Mouse (Mus musculus) hindbrain, embryonic 16.5 days (tissue): ENCODE results near the gene Dtx3. TPM values are rescaled to one million over a fixed set of nuclear protein-coding genes. Genes with fewer than 3 reads are reported as not detected.
"Not testable (repeated sequence)": the region's sequence is repeated elsewhere in the genome, so short reads cannot be mapped to it uniquely, and the experiment has no call there.

ENCODE experiments used
- ATAC-seq: fragments of 200-750 bp; cut with Nextera tagmentation; 2 replicates; pipeline ENCODE4 v1.8.0; 2017; ENCODE audit warnings: moderate TSS enrichment, moderate library complexity
- H3K27ac ChIP-seq: fragments of 300-500 bp; sonication (generic); 2 replicates; pipeline ENCODE4 v1.5.1; 2014; ENCODE audit warnings: low read depth, mild to moderate bottlenecking, control low read depth, low read length, moderate library complexity
- H3K27me3 ChIP-seq: fragments of 300-500 bp; sonication (generic); replicated peaks from 2 replicates; pipeline ENCODE4 v1.6.1; 2014; ENCODE audit warnings: low read length; ENCODE audit not compliant: control insufficient read depth, insufficient read depth
- H3K36me3 ChIP-seq: fragments of 300-500 bp; sonication (generic); 2 replicates; pipeline ENCODE4 v1.6.1; 2014; ENCODE audit warnings: mild to moderate bottlenecking, low read length, moderate library complexity, mixed read lengths; ENCODE audit not compliant: control insufficient read depth, insufficient read depth
- H3K4me1 ChIP-seq: fragments of 300-500 bp; sonication (generic); 2 replicates; pipeline ENCODE4 v1.6.1; 2014; ENCODE audit warnings: low read depth, low read length; ENCODE audit not compliant: control insufficient read depth, insufficient read depth
- H3K4me2 ChIP-seq: fragments of 300-500 bp; sonication (generic); 2 replicates; pipeline ENCODE4 v1.6.1; 2014; ENCODE audit warnings: mild to moderate bottlenecking, low read length, control low read depth, moderate library complexity
- H3K4me3 ChIP-seq: fragments of 300-500 bp; sonication (generic); 2 replicates; pipeline ENCODE4 v1.5.1; 2014; ENCODE audit warnings: mild to moderate bottlenecking, low read length, control low read depth, moderate library complexity
- H3K9ac ChIP-seq: fragments of 300-500 bp; sonication (generic); 2 replicates; pipeline ENCODE4 v1.6.1; 2014; ENCODE audit warnings: low read depth, mild to moderate bottlenecking, control low read depth, low read length, moderate library complexity
- H3K9me3 ChIP-seq: fragments of 300-500 bp; sonication (generic); 2 replicates; pipeline ENCODE4 v1.6.1; 2014; ENCODE audit warnings: mild to moderate bottlenecking, low read length, moderate library complexity; ENCODE audit not compliant: control insufficient read depth
- WGBS: fragments of 180-500 bp; shearing (Covaris S2); extraction: QIAGEN DNeasy Blood & Tissue Kit; methylation state at CpG from one replicate; pipeline ENCODE4 v1.1.7; 2014; 5-methylcytosine and 5-hydroxymethylcytosine counted together
- polyA plus RNA-seq: library from polyadenylated mRNA; unstranded; fragments of >200 nt; fragmentation: Nextera tagmentation; extraction: Ambion mirVana; gene quantifications from 2 replicates; pipeline ENCODE4 v1.2.1, GENCODE M21; 2015

Dtx3 gene
- polyA plus RNA-seq, 1 experiment from 2014 or later = 213 TPM

- H3K36me3 ChIP-seq = no peaks in the 10 kb centered on the region
- no peak for ATAC-seq
Observed at GRCm38 (mm10) chr10:127160081-127160480, 35.4 kb downstream of the Dtx3 start.

DNA sequence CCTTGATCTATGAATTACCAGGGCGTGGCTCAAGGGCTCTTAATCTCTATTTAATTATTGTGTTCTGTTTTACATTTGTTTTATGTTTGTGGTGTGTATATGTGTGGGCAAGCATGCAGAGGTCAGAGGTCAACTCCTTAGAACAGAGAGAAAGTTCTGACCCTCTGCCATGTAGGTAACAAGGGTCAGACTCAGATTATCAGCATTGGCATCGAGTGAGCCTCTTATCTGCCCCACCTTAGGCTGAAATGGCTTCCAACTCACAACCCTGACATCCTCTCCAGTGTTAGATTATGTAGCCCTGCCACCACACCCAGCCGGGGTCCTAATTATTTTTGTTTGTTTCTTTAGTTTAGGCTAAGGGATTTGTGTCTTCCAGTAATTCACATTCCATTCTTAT lies 37.1 kb downstream of the Dtx3 start:
- 77% methylated on average over 3 of the region's 3 CpGs for WGBS
- Histone ChIP-seq H3K4me2 (no peak overlapping the region), H3K27me3 (peaks cover under 1% of the 10 kb centered on the region; the same call in 1 of the 2 replicates)

More at GRCm38 (mm10) chr10:127160081-127160480, 35.4 kb downstream of the Dtx3 start:
- H3K9me3 ChIP-seq = no peaks in the 10 kb centered on the region
- H3K9ac ChIP-seq = no peak overlapping the region
- no peak overlapping the region for H3K27ac ChIP-seq
- 81% methylated on average over 9 of the region's 9 CpGs for whole genome bisulfite sequencing
- H3K4me3 ChIP-seq = no peak overlapping the region
- no peak overlapping the region for H3K4me2 ChIP-seq
- H3K4me1 ChIP-seq = peaks cover 5% of the 10 kb centered on the region; the same call in 1 of the 2 replicates
- peaks cover 3% of the 10 kb centered on the region; the same call in 1 of the 2 replicates for H3K27me3 ChIP-seq

GRCm38 (mm10) chr10:127156511-127156910 lies 39.0 kb downstream of the Dtx3 start:
- H3K9me3 ChIP-seq = no peaks in the 10 kb centered on the region
- H3K9ac ChIP-seq = no peak overlapping the region
- H3K36me3 ChIP-seq = no peaks in the 10 kb centered on the region
- no peaks in the 10 kb centered on the region for H3K4me1 ChIP-seq
- no peak overlapping the region for H3K27ac ChIP-seq
- no peak overlapping the region for H3K4me2 ChIP-seq
- ATAC-seq = no peak
- H3K4me3 ChIP-seq = no peak overlapping the region
- H3K27me3 ChIP-seq = no peaks in the 10 kb centered on the region
- 93% methylated on average over 1 of the region's 1 CpGs for WGBS

More for the DNA sequence above, 37.1 kb downstream of the Dtx3 start:
- Histone ChIP-seq H3K9ac (no peak overlapping the region), H3K4me3 (no peak overlapping the region), H3K9me3 (no peaks in the 10 kb centered on the region), H3K36me3 (no peaks in the 10 kb centered on the region), H3K4me1 (no peaks in the 10 kb centered on the region), H3K27ac (no peak overlapping the region)
- ATAC-seq = no peak

DNA sequence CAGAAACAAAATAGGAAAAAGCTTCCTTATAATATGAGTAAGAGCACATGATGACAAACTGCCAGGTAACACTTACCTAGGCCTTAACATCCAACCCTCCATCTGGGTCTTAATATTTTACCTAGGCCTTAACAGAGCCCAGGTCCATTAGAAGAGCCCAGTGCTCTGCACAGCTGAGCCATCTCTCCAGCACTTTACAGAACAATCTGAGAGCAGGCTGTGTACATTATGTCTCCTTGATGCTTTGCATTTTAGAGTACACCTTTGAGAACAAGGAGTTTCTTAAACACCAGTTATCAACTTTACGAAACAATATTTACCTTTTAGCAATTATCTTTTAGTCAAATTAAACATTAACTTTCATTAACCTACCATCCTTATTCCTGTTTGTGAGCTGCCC lies 39.4 kb downstream of the Dtx3 start:
- H3K27me3 ChIP-seq = no peaks in the 10 kb centered on the region
- H3K4me3 ChIP-seq = no peak overlapping the region
- H3K36me3 ChIP-seq = no peaks in the 10 kb centered on the region
- H3K9ac ChIP-seq = no peak overlapping the region
- 100% methylated on average over 1 of the region's 1 CpGs for WGBS
- no peak for ATAC-seq
- no peaks in the 10 kb centered on the region for H3K9me3 ChIP-seq
- H3K4me1 ChIP-seq = no peaks in the 10 kb centered on the region
- no peak overlapping the region for H3K4me2 ChIP-seq
- H3K27ac ChIP-seq = no peak overlapping the region

DNA sequence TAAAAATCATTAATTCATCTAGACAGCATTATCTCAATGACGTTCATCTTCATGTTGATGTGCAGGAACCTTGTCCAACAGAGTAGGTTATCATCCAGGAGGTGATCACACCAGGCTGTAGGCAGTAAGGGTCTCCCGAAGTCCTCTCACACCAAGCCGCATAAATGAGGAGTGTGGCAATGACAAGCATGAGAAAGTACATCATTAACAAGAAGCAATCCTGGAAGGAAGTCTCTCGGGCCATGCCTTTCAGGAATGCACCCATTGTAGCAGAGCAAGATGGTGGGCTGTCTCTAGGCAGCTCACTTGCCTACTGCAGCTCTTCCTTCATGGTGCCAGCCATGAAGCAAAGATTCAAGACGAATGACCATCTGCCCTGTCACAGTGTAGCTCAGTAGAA lies 40.9 kb downstream of the Dtx3 start:
- no peaks in the 10 kb centered on the region for H3K4me1 ChIP-seq
- no peak overlapping the region for H3K27ac ChIP-seq
- no peaks in the 10 kb centered on the region for H3K9me3 ChIP-seq
- no peak overlapping the region for H3K4me3 ChIP-seq
- no peaks in the 10 kb centered on the region for H3K27me3 ChIP-seq
- no peaks in the 10 kb centered on the region for H3K36me3 ChIP-seq
- WGBS = 85% methylated on average over 5 of the region's 5 CpGs
- no peak for ATAC-seq
- no peak overlapping the region for H3K4me2 ChIP-seq
- H3K9ac ChIP-seq = no peak overlapping the region

DNA sequence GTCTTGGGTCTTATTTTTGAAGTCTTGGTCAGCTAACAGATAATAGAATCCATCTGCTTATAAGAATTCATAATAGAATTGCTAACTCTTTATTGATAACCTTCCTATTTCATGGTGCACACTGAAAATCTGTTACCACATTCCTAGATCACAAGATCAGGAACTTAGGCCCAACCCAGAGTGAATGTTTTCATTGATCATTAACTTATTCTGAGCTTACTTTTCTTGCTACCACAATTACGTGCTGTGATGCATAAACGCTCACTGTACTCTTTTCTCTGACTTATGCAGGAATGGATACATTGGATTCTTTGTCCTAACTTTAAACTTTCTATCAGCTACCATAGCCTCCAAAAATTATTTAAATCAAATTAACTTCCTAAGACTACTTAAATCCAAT lies 41.3 kb downstream of the Dtx3 start:
- no peak overlapping the region for H3K9ac ChIP-seq
- no peak overlapping the region for H3K4me2 ChIP-seq
- H3K9me3 ChIP-seq = no peaks in the 10 kb centered on the region
- no peaks in the 10 kb centered on the region for H3K27me3 ChIP-seq
- no peaks in the 10 kb centered on the region for H3K36me3 ChIP-seq
- no peak overlapping the region for H3K27ac ChIP-seq
- 92% methylated on average over 2 of the region's 2 CpGs for WGBS
- ATAC-seq = no peak
- H3K4me3 ChIP-seq = no peak overlapping the region
- H3K4me1 ChIP-seq = no peaks in the 10 kb centered on the region

- Histone ChIP-seq H3K36me3 (no peaks in the 10 kb centered on the region), H3K27me3 (no peaks in the 10 kb centered on the region), H3K9me3 (no peaks in the 10 kb centered on the region), H3K27ac (no peak overlapping the region), H3K4me3 (no peak overlapping the region), H3K4me1 (no peaks in the 10 kb centered on the region), H3K9ac (no peak overlapping the region), H3K4me2 (no peak overlapping the region)
- WGBS = over 99% methylated on average over 7 of the region's 7 CpGs
- no peak for ATAC-seq
Observed at GRCm38 (mm10) chr10:127153323-127153722, 42.2 kb downstream of the Dtx3 start.

- H3K4me3 ChIP-seq, H3K4me2 ChIP-seq, H3K36me3 ChIP-seq, H3K9ac ChIP-seq, ATAC-seq, H3K27me3 ChIP-seq, H3K9me3 ChIP-seq, H3K27ac ChIP-seq, H3K4me1 ChIP-seq: not testable (repeated sequence)
- 87% methylated on average over 10 of the region's 10 CpGs for WGBS
Observed at GRCm38 (mm10) chr10:127152556-127152955, 43.0 kb downstream of the Dtx3 start.

DNA sequence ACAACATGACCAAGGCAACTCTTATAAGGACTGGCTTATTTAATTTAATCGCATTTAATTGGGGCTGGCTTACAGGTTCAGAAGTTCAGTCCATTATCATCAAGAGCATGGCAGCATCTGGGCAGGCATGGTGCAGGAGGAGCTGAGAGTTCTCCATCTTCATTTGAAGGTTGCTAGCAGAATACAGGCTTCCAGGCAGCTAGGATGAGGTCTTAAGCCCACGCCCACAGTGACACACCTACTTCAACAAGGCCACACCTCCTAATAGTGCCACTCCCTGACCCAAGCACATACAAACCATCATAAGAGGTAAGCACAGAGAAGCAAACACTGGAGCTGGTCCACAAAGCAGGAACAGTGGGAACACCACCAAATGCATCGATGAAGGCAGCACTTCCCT lies 44.3 kb downstream of the Dtx3 start:
- H3K9me3 ChIP-seq, H3K4me3 ChIP-seq, ATAC-seq, H3K9ac ChIP-seq, H3K27me3 ChIP-seq, H3K4me1 ChIP-seq, H3K36me3 ChIP-seq, H3K27ac ChIP-seq, H3K4me2 ChIP-seq: not testable (repeated sequence)
- WGBS = 91% methylated on average over 3 of the region's 3 CpGs

DNA sequence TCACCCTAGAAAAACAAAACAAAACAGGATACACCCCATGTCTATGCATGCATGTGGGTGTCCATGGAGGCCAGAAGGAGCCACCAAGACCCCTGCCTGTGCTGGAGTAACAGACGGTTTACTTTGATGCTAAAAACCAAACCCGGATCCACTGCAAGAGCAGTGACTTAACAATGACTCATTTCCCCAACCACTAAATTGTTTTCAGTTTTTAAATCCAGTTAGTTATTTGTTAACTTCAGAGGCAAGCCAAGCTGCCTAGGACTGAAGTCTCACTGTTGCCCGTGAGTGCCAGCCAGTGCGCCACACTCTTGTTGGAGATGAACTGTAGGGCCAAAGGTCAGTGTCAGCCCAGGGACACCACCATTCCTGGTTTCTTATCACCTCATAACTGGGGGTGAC lies 45.1 kb downstream of the Dtx3 start:
- Histone ChIP-seq H3K27ac (no peak overlapping the region), H3K36me3 (no peaks in the 10 kb centered on the region), H3K9me3 (no peaks in the 10 kb centered on the region), H3K9ac (no peak overlapping the region), H3K27me3 (no peaks in the 10 kb centered on the region), H3K4me1 (no peaks in the 10 kb centered on the region), H3K4me2 (no peak overlapping the region), H3K4me3 (no peak overlapping the region)
- no peak for ATAC-seq
- 82% methylated on average over 4 of the region's 4 CpGs for WGBS
